Mouse (Mus musculus) ovary, postnatal 10 days (tissue): ENCODE data around the gene Clca3a2.
"Not testable (repeated sequence)": the region's sequence is repeated elsewhere in the genome, so short reads cannot be mapped to it uniquely, and the experiment has no call there.

Source experiments
- DNase-seq: peaks from one replicate; pipeline ENCODE4 v3.0.0; 2022; ENCODE audit warnings: low spot score

Gene Clca3a2

GRCm38 (mm10) chr3:144747706-144748105 is 71.6 kb downstream of the Clca3a2 start:
- DNase-seq = not testable (repeated sequence)
